Mouse (Mus musculus): ENCODE data around the gene Gm20388.

Gm20388 gene

GRCm38 (mm10) chr8:120675718-120676117 is 765.1 kb downstream of the Gm20388 start:
- no peak for DNase-seq (ENCODE audit: low spot score in 2 of 2)

GRCm38 (mm10) chr8:120678447-120678846 is 767.8 kb downstream of the Gm20388 start:
- DNase-seq (ENCODE audit: low spot score in 2 of 2) = peak; percentile 66 to 79

GRCm38 (mm10) chr8:120679629-120680387 is 769.2 kb downstream of the Gm20388 start:
- DNase-seq (ENCODE audit: low spot score in 2 of 2) = no peak

GRCm38 (mm10) chr8:120680405-120680804 is 769.8 kb downstream of the Gm20388 start:
- DNase-seq (ENCODE audit: low spot score in 2 of 2) = peak in 1 of 2 experiments; percentile 54

- no peak for DNase-seq (ENCODE audit: low spot score in 2 of 2)
Measured at GRCm38 (mm10) chr8:120681113-120681512, 770.5 kb downstream of the Gm20388 start.

- DNase-seq (ENCODE audit: low spot score in 2 of 2) = peak; percentile 66 to 76
Measured at GRCm38 (mm10) chr8:120683602-120684001, 773.0 kb downstream of the Gm20388 start.

- no peak for DNase-seq (ENCODE audit: low spot score in 2 of 2)
Measured at GRCm38 (mm10) chr8:120684082-120684481, 773.4 kb downstream of the Gm20388 start.

- no peak for DNase-seq (ENCODE audit: low spot score in 2 of 2)
Measured at GRCm38 (mm10) chr8:120685097-120685496, 774.5 kb downstream of the Gm20388 start.

- no peak for DNase-seq (ENCODE audit: low spot score in 2 of 2)
Measured at GRCm38 (mm10) chr8:120685591-120685990, 775.0 kb downstream of the Gm20388 start.

- no peak for DNase-seq (ENCODE audit: low spot score in 2 of 2)
Measured at GRCm38 (mm10) chr8:120686051-120686450, 775.4 kb downstream of the Gm20388 start.

- DNase-seq (ENCODE audit: low spot score in 2 of 2) = no peak
Measured at GRCm38 (mm10) chr8:120686576-120686975, 775.9 kb downstream of the Gm20388 start.

- no peak for DNase-seq (ENCODE audit: low spot score in 2 of 2)
Measured at GRCm38 (mm10) chr8:120687786-120688185, 777.1 kb downstream of the Gm20388 start.

- no peak for DNase-seq (ENCODE audit: low spot score in 2 of 2)
Measured at GRCm38 (mm10) chr8:120688511-120688910, 777.9 kb downstream of the Gm20388 start.

- DNase-seq (ENCODE audit: low spot score in 2 of 2) = no peak
Measured at GRCm38 (mm10) chr8:120692934-120693333, 782.3 kb downstream of the Gm20388 start.

GRCm38 (mm10) chr8:120693861-120694493 is 783.3 kb downstream of the Gm20388 start:
- DNase-seq (ENCODE audit: low spot score in 2 of 2) = no peak

GRCm38 (mm10) chr8:120696401-120697153 is 785.9 kb downstream of the Gm20388 start:
- no peak for DNase-seq (ENCODE audit: low spot score in 2 of 2)

GRCm38 (mm10) chr8:120697154-120697978 is 786.7 kb downstream of the Gm20388 start:
- DNase-seq (ENCODE audit: low spot score in 2 of 2) = peak in 1 of 2 experiments; percentile 31

GRCm38 (mm10) chr8:120697979-120698272 is 787.3 kb downstream of the Gm20388 start:
- DNase-seq (ENCODE audit: low spot score in 2 of 2) = peak in 1 of 2 experiments; percentile 38

- no peak for DNase-seq (ENCODE audit: low spot score in 2 of 2)
Measured at GRCm38 (mm10) chr8:120698426-120698825, 787.8 kb downstream of the Gm20388 start.

GRCm38 (mm10) chr8:120699079-120699478 is 788.4 kb downstream of the Gm20388 start:
- no peak for DNase-seq (ENCODE audit: low spot score in 2 of 2)

- no peak for DNase-seq (ENCODE audit: low spot score in 2 of 2)
Measured at GRCm38 (mm10) chr8:120699565-120699964, 788.9 kb downstream of the Gm20388 start.

- DNase-seq (ENCODE audit: low spot score in 2 of 2) = no peak
Measured at GRCm38 (mm10) chr8:120700053-120700452, 789.4 kb downstream of the Gm20388 start.
